Mouse (Mus musculus) cerebellum, postnatal 10 days (tissue): ENCODE results near the gene Gm11034.

Source experiments
- DNase-seq, 2 experiments: peaks; one replicate each; pipeline ENCODE4 v3.0.0; 2021; ENCODE audit warnings: mixed read lengths in 2 of 2

The Gm11034 gene

DNA sequence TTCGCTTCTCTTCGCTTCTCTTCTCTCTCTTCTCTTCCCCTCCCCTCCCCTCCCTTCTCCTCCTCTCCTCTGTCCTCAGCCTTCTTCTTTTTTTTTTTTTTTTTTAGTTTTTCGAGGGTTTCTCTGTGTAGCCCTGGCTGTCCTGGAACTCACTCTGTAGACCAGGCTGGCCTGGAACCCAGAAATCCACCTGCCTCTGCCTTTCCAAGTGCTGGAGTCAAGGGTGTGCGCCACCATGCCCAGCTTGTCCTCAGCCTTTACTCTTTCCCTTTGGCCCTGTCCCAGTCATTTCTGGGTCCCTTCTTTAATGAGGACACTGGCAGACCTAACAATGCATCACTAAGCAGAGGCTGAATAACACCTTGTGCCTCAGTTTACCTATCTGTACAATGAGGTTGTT lies at the start of gene Gm11034:
Gene Gm11034 (minus strand): TSS at position 101 of the 400 bp plus-strand sequence.
- DNase-seq = no peak

GRCm38 (mm10) chr8:72262756-72263155 lies 49.3 kb upstream of the Gm11034 start:
- DNase-seq = no peak

GRCm38 (mm10) chr8:72261872-72262271 lies 48.4 kb upstream of the Gm11034 start:
- DNase-seq = peak; percentile 32 to 35

DNA sequence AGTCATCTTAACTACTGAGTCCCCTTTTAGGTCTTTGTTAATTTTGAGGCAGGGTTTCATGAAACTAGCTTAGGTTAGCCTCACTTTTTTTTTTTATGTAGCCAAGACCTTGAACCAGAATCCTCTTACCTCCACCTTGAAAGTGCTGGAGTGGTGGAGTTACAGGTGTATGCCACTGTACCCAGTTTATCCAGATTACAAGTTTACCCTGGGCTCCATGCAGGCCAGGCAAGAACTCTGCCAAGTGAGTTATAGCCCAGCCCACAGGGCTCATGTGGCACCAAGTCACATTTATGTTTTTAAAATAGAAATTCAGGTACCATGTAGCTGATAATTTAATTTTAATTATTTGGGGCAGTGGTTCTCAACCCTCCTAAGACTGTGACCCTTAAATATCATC lies 48.0 kb upstream of the Gm11034 start:
- DNase-seq = no peak

DNA sequence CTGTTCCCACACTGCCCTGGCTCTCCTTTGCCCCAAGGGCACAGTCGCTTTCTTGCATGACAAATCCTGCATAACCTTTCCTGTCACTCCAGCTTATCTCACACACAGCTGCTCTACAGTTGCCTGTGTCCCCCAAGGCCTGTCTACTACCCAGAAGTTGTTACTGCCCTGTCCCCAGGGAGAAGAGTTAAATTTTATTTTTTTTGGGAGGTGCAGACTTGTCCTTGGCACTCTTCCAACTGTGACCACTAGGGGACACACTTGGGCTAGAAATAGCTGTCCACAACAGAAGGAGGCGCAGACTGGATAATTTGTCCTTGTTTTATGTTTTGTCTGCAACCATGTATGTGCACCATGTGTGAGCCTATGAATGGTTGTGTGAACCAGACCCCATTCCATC lies 47.6 kb upstream of the Gm11034 start:
- DNase-seq = peak; percentile 68 to 79

DNA sequence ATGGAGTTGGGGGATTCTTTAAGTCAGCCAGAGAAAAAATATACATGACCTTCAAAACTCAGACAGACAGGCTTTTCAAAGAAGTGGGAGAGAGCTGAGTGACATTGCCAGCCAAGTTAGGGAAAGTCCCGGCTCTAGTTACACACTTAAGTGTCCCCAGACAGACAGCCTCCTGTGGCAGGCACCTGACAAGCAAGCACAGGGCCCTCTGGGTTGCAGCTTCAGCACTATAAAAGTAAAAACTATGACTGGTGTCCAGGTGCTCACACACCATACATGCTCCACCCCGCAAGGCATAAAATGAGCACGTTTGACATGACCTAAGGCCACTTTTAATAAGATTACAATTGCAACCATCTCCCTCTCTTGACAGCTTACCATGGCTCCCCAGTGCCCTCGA lies 47.1 kb upstream of the Gm11034 start:
- no peak for DNase-seq

DNA sequence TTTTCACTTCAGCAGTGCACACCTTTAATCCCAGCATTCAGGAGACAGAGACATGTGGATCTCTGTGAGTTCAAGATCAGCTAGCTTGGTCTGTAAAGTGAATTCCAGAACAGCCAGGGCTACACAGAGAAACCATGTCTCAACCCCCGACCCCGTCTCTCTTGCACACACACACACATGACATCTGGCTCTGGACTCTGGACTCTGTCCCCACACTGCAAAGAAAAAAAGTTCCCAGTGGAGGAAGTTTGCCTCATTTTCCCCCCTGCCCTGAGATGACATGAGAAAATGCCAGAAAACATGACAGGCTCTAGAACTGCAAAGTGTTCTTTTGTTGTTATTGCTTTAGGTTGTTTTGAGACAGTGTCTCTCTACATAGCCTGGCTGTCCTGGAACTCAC lies 46.4 kb upstream of the Gm11034 start:
- no peak for DNase-seq

DNA sequence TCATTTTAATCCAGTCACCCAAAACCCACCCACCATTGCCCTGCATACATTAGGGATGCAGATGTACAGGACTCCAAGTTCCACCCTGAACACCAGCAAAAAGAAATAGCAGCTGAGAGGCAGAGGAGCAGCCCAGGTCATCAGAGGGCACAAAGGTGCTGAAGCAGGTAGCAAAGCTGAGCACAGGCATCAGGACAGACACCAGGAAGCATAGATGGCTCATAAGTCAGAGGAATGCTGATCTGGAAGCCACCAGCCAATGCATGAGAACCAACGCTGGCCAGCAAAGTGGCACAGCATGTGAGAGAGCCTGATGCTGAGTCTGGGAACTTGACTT lies 44.4 kb upstream of the Gm11034 start:
- no peak for DNase-seq

- DNase-seq = peak; percentile 69 to 70
Measured at GRCm38 (mm10) chr8:72257171-72257901, 43.9 kb upstream of the Gm11034 start.

- DNase-seq = no peak
Measured at GRCm38 (mm10) chr8:72244610-72245009, 31.2 kb upstream of the Gm11034 start.

- no peak for DNase-seq
Measured at GRCm38 (mm10) chr8:72242226-72242625, 28.8 kb upstream of the Gm11034 start.

DNA sequence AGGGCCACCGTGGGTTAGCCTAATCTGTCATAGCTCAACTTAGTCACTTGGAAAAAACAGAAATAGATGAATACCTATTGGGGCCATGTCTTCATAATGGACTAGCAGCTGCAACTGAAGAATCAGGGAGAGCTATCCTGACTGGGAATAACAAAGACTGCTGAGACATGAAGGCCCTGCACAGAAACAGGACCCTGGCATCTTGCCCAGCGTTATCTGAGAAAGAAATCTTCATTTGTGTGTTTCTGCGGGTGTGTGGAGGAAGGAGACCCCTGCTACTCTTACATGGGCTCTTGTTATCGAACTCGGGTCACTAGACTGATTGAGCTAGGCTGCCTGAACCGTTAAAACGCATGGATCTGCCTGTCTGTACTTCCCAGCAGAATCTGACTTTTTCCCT lies 27.5 kb upstream of the Gm11034 start:
- peak; percentile 40 to 44 for DNase-seq

DNA sequence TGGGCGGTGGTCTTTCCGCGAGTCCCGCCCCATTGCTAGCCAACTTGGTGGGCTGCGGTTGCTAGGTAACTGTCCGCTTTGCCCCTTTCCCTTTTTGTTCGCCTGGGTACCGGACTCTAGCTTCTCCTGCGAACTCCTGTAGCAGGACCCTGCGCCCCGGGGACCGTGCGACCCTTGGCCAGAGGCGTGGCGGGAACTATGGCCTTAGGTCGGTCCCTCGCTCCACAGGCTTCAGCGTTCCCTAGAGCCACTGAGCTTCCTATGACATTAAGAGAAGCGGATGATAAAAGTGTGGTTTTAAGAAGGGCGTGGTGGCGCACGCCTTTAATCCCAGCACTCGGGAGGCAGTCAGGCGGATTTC lies 26.9 kb upstream of the Gm11034 start:
- no peak for DNase-seq

DNA sequence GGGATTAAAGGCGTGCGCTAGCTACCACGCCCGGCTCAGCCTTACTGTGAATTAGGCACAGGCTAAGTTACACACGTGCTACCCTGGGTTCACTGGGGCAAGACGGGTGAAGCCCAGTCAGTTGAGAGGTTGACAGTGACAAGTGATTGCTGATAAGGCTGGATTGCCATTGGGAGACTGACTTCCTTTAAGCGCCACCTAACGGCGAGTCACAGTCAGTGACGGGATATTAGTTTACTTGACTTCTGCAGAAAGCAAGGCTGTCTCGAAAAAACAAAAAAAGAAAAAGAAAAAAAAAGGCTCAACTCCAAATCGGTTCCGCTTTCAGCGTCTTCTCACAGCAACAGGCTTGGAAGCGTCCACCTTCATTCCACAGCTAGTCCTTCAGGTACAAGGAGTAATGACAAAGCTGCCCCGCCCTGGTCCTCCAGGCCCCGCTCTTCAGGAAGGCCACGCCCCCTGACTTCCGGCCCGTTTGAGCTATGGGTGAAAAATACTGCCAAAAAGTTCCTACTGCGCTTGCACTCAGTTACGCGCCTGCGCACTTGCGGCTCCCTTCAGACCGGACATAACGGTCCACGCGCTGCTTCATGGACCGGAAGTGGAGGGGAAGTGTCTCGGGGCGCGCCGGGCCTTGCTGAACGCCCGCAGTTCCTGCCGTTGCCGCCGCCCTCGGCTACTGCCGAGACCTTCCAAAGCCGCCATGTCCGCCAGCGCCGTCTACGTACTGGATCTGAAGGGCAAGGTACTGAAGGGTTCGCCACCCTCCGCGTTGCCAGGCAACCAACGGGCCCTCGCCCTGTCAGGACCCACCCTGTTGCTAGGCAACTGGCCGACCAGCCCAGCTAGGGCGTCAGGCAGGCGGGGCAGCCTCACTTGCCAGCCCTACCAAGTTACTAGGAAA lies 26.3 kb upstream of the Gm11034 start, which contains the start of gene Ap1m1:
Gene Ap1m1 (plus strand): TSS at position 520 of the 904 bp plus-strand sequence.
- peak; percentile 99 for DNase-seq

- DNase-seq = peak in 1 of 2 experiments; percentile 33
Measured at GRCm38 (mm10) chr8:72222656-72223055, 9.2 kb upstream of the Gm11034 start.

- no peak for DNase-seq
Measured at GRCm38 (mm10) chr8:72220758-72221157, 7.3 kb upstream of the Gm11034 start.

DNA sequence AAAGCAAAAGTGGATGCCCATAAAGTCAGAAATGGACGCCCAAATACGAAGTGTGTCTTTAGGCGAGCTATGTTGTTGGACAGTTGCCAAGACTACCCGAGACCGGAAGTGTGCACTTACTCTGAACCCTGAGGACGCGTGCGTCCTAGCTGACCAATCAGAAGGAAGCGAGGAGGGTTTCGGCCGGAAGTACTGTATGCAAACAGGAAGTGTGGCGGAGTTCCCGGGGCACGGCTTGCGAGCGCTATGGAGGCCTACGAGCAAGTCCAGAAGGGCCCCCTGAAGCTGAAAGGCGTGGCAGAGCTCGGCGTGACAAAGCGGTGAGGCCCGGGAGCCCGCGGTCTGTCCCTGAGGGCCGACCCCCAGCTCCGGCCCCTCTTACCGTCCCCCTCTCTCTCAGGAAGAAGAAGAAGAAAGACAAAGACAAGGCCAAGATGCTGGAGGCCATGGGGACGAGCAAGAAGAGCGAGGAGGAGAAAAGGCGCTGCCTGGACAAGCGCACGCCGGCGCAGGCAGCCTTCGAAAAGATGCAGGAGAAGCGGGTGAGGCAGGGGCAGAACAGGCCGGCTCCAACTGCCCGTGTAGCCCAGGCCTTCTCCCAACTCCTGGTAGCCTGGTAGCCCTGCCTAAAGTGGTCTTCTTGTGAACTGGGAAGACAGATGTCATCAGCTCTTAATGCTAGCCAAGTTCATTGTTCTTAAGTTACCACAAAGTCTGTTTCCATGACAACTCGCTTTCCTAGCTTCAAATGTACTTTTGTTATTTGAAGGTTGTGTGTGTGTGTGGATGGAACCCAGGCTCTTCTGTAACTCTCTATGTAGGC lies 6.3 kb upstream of the Gm11034 start, which contains the start of gene Fam32a:
Gene Fam32a (plus strand): TSS at position 190 of the 823 bp plus-strand sequence.
- peak; percentile 93 for DNase-seq

DNA sequence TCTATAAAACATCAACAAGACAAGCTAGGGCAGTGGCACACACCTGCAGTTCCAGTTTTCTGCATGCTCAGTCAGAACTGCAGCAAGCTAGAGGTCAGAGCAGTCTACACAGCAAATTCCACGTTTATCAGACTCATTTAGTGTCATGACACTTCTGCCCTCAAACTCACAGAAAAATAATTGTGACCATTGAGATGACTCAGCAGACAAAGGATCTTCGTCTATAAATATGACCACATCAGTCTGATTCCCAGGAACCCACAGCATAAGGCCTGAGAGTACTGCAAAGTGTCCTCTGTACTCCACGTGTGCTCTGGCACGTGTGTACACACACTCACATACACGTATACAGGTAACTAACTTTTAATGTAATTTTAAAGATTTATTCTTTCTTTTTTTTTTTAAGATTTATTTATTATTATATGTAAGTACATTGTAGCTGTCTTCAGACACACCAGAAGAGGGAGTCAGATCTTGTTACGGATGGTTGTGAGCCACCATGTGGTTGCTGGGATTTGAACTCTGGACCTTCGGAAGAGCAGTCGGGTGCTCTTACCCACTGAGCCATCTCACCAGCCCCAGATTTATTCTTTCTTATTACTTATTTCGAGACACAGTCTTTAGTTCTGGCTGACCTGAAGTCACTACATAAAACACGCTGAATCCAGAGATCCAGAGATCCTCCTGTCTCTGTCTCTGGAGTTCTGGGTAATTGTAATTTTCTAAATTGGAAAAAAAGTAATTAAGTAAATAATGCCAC lies 5.5 kb upstream of the Gm11034 start:
- no peak for DNase-seq

- DNase-seq = no peak
Measured at GRCm38 (mm10) chr8:72215871-72216270, 2.4 kb upstream of the Gm11034 start.

DNA sequence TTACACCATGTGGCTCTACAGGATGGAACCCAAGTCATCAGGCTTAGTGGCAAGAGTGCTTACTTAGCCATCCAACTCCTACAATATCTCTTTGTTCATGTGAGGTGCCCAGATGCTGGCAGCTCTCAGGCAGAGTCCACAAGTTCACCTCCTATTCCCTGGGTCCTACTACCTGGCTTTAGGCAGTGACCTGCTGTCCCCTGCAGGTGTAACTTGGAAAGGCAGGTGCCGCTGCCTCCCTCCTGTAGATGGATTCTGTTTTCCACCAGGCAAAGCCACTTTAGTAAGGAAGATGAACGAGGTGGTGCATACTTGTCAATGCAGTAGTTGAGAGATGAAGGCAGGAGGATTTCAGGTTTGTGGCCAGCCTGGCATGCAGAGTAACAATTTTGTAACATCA lies 1.6 kb upstream of the Gm11034 start:
- no peak for DNase-seq

DNA sequence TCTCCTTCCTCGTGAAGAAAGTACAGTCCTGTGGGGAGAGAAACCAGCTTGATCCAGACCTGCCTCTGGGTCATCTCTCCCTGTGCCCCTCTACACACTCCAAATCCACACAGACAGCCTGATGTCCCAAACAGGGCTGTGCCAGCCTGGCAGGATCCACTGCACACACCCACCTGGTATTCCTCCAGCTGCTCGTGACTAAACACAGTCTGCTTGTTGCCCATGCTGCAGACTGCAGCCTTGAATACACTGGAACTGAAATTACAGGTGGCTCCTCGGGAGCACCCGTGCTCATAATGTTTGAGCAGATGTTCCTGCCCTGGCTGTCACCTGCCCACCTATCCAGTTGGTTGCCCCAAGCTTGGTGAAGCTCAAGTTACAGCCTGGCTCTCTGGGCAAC lies 685 bp downstream of the Gm11034 start, which contains the start of gene Cib3:
Gene Cib3 (minus strand): TSS at position 87 of the 400 bp plus-strand sequence.
- no peak for DNase-seq

GRCm38 (mm10) chr8:72211846-72212245 lies 1.6 kb downstream of the Gm11034 start:
- DNase-seq = peak in 1 of 2 experiments; percentile 15
